Mouse (Mus musculus): ENCODE data around the gene Krtap12-1. TPM values are rescaled to one million over a fixed set of nuclear protein-coding genes. Genes with fewer than 3 reads are reported as not detected.
"Not testable (repeated sequence)": the region's sequence is repeated elsewhere in the genome, so short reads cannot be mapped to it uniquely, and the experiment has no call there.

Krtap12-1 gene
- polyA plus RNA-seq, 1 experiment: not detected

- Histone ChIP-seq H3K36me3 (ENCODE audit: control insufficient read depth, insufficient read depth) (no peaks in the 10 kb centered on the region), H3K79me3 (ENCODE audit: low read depth) (no peaks in the 10 kb centered on the region), H3ac (ENCODE audit: control insufficient read depth, insufficient read length, low read depth) (no peak overlapping the region), H3K27me3 (ENCODE audit: control insufficient read depth, insufficient read depth, insufficient read length) (no peaks in the 10 kb centered on the region), H3K79me2 (ENCODE audit: control insufficient read depth, insufficient read depth) (no peaks in the 10 kb centered on the region), H3K4me3 (ENCODE audit: insufficient read depth, poor library complexity, severe bottlenecking) (no peak overlapping the region)
- TF ChIP-seq CTCF (IDR thresholded peaks at IDR 0.05; ENCODE audit: control insufficient read depth, insufficient read depth, insufficient read length) (no peak), CEBPB (IDR thresholded peaks at IDR 0.05; ENCODE audit: low read depth) (no peak), MAX (IDR thresholded peaks at IDR 0.05) (no peak), USF1 (IDR thresholded peaks at IDR 0.05; ENCODE audit: low read depth) (no peak), MYOD1 (IDR thresholded peaks at IDR 0.05; ENCODE audit: control insufficient read depth, insufficient read length, low read depth) (no peak), MYOG (IDR thresholded peaks at IDR 0.05; ENCODE audit: control insufficient read depth, extremely low read depth, insufficient read length) (no peak), FOSL1 (IDR thresholded peaks at IDR 0.05; ENCODE audit: insufficient read depth, low read length, poor library complexity, severe bottlenecking) (no peak)
Measured at GRCm38 (mm10) chr10:77753448-77753847, 33.0 kb downstream of the Krtap12-1 start.

- H3K79me3 ChIP-seq (ENCODE audit: low read depth); H3K27me3 ChIP-seq (ENCODE audit: control insufficient read depth, insufficient read depth, insufficient read length); H3K79me2 ChIP-seq (ENCODE audit: control insufficient read depth, insufficient read depth); H3K36me3 ChIP-seq (ENCODE audit: control insufficient read depth, insufficient read depth); H3K4me3 ChIP-seq (ENCODE audit: insufficient read depth, poor library complexity, severe bottlenecking); H3ac ChIP-seq (ENCODE audit: control insufficient read depth, insufficient read length, low read depth): not testable (repeated sequence)
Measured at GRCm38 (mm10) chr10:77759582-77759981, 39.2 kb downstream of the Krtap12-1 start, which contains the start of gene Gm3233. Gm3233 (minus strand) TSS chr10:77759682.

GRCm38 (mm10) chr10:77769727-77770126 lies 49.3 kb downstream of the Krtap12-1 start:
- no peak for TF ChIP-seq CTCF (IDR thresholded peaks at IDR 0.05; ENCODE audit: control insufficient read depth, insufficient read depth, insufficient read length)
- no peak for TF ChIP-seq MYOG (IDR thresholded peaks at IDR 0.05; ENCODE audit: control insufficient read depth, extremely low read depth, insufficient read length)
- H3K4me3 ChIP-seq (ENCODE audit: insufficient read depth, poor library complexity, severe bottlenecking): no peak overlapping the region
- no peaks in the 10 kb centered on the region for H3K27me3 ChIP-seq (ENCODE audit: control insufficient read depth, insufficient read depth, insufficient read length)
- H3K79me2 ChIP-seq (ENCODE audit: control insufficient read depth, insufficient read depth): no peaks in the 10 kb centered on the region
- no peak overlapping the region for H3ac ChIP-seq (ENCODE audit: control insufficient read depth, insufficient read length, low read depth)
- no peaks in the 10 kb centered on the region for H3K79me3 ChIP-seq (ENCODE audit: low read depth)
- no peaks in the 10 kb centered on the region for H3K36me3 ChIP-seq (ENCODE audit: control insufficient read depth, insufficient read depth)

Other genes starting within 250 kb of the Krtap12-1 start
- gene Fam207a, start 204.8 kb upstream of the Krtap12-1 start, polyA plus RNA-seq (2012; fragmentation: generic; extraction: Trizol): 45.2 TPM
- gene Itgb2, start 190.3 kb upstream of the Krtap12-1 start, polyA plus RNA-seq (2012; fragmentation: generic; extraction: Trizol): 0.47 TPM
- gene Pttg1ip, start 138.9 kb upstream of the Krtap12-1 start, polyA plus RNA-seq (2012; fragmentation: generic; extraction: Trizol): 96.1 TPM
- 152 TPM for gene Sumo3, start 114.5 kb upstream of the Krtap12-1 start, polyA plus RNA-seq (2012; fragmentation: generic; extraction: Trizol)
- gene Gm49325, start 114.4 kb upstream of the Krtap12-1 start, polyA plus RNA-seq (2012; fragmentation: generic; extraction: Trizol): 5.1 TPM
- 85.5 TPM for gene Ube2g2, start 98.3 kb upstream of the Krtap12-1 start, polyA plus RNA-seq (2012; fragmentation: generic; extraction: Trizol)
- gene Tspear, start 34.0 kb upstream of the Krtap12-1 start, polyA plus RNA-seq (2012; fragmentation: generic; extraction: Trizol): not detected
- gene Gm19402, start 29.8 kb upstream of the Krtap12-1 start, polyA plus RNA-seq (2012; fragmentation: generic; extraction: Trizol): not detected
- gene Gm9508, start 23.4 kb upstream of the Krtap12-1 start, polyA plus RNA-seq (2012; fragmentation: generic; extraction: Trizol): not detected
- gene Gm10272, start 14.0 kb upstream of the Krtap12-1 start, polyA plus RNA-seq (2012; fragmentation: generic; extraction: Trizol): not detected
- not detected for gene Gm10024, start 9.1 kb upstream of the Krtap12-1 start, polyA plus RNA-seq (2012; fragmentation: generic; extraction: Trizol)
- not detected for gene Gm10142, start 4.8 kb upstream of the Krtap12-1 start, polyA plus RNA-seq (2012; fragmentation: generic; extraction: Trizol)
- gene Gm10100, start 5.9 kb downstream of the Krtap12-1 start, polyA plus RNA-seq (2012; fragmentation: generic; extraction: Trizol): not detected
- not detected for gene Gm18596, start 22.0 kb downstream of the Krtap12-1 start, polyA plus RNA-seq (2012; fragmentation: generic; extraction: Trizol)
- not detected for gene Gm9736, start 30.8 kb downstream of the Krtap12-1 start, polyA plus RNA-seq (2012; fragmentation: generic; extraction: Trizol)
- gene Gm3233, start 39.1 kb downstream of the Krtap12-1 start, polyA plus RNA-seq (2012; fragmentation: generic; extraction: Trizol): not detected
- not detected for gene Gm3238, start 50.7 kb downstream of the Krtap12-1 start, polyA plus RNA-seq (2012; fragmentation: generic; extraction: Trizol)
- not detected for gene Gm7138, start 56.3 kb downstream of the Krtap12-1 start, polyA plus RNA-seq (2012; fragmentation: generic; extraction: Trizol)
- gene Gm3250, start 61.9 kb downstream of the Krtap12-1 start, polyA plus RNA-seq (2012; fragmentation: generic; extraction: Trizol): not detected
- gene Gm7137, start 67.6 kb downstream of the Krtap12-1 start, polyA plus RNA-seq (2012; fragmentation: generic; extraction: Trizol): not detected
- gene Gm9639, start 74.5 kb downstream of the Krtap12-1 start, polyA plus RNA-seq (2012; fragmentation: generic; extraction: Trizol): not detected
- gene Gm19668, start 78.5 kb downstream of the Krtap12-1 start, polyA plus RNA-seq (2012; fragmentation: generic; extraction: Trizol): not detected
- gene Gm9507, start 91.2 kb downstream of the Krtap12-1 start, polyA plus RNA-seq (2012; fragmentation: generic; extraction: Trizol): not detected
- gene Gm2696, start 94.1 kb downstream of the Krtap12-1 start, polyA plus RNA-seq (2012; fragmentation: generic; extraction: Trizol): not detected
- gene Krtap10-4, start 106.5 kb downstream of the Krtap12-1 start, polyA plus RNA-seq (2012; fragmentation: generic; extraction: Trizol): not detected
- not detected for gene Krtap10-10, start 115.3 kb downstream of the Krtap12-1 start, polyA plus RNA-seq (2012; fragmentation: generic; extraction: Trizol)
- not detected for gene Gm36176, start 126.2 kb downstream of the Krtap12-1 start, polyA plus RNA-seq (2012; fragmentation: generic; extraction: Trizol)
- gene Gm10318, start 132.3 kb downstream of the Krtap12-1 start, polyA plus RNA-seq (2012; fragmentation: generic; extraction: Trizol): not detected
- not detected for gene Gm3285, start 141.4 kb downstream of the Krtap12-1 start, polyA plus RNA-seq (2012; fragmentation: generic; extraction: Trizol)
- gene Lrrc3, start 181.9 kb downstream of the Krtap12-1 start, polyA plus RNA-seq (2012; fragmentation: generic; extraction: Trizol): 0.01 TPM
- gene Trpm2, start 250.0 kb downstream of the Krtap12-1 start, polyA plus RNA-seq (2012; fragmentation: generic; extraction: Trizol): 0.02 TPM